Mouse (Mus musculus) heart, embryonic 13.5 days (tissue): Measurements from ENCODE around the gene Lrfn3. TPM values are rescaled to one million over a fixed set of nuclear protein-coding genes. Genes with fewer than 3 reads are reported as not detected.

Experiments
- ATAC-seq: fragments of 200-750 bp; cut with Nextera tagmentation; 2 replicates; pipeline ENCODE4 v1.8.0; 2017; ENCODE audit warnings: moderate TSS enrichment; ENCODE audit not compliant: insufficient number of reproducible peaks, low FRiP score, low TSS enrichment; ENCODE audit errors: extremely low read depth
- H3K27ac ChIP-seq: fragments of 300-500 bp; sonication (generic); replicated peaks from 2 replicates; pipeline ENCODE4 v1.5.1; 2015; ENCODE audit warnings: moderate library complexity, mild to moderate bottlenecking, inconsistent platforms
- H3K27me3 ChIP-seq: fragments of 300-500 bp; sonication (generic); replicated peaks from 2 replicates; pipeline ENCODE4 v1.6.1; 2015; ENCODE audit warnings: mild to moderate bottlenecking, inconsistent platforms
- H3K36me3 ChIP-seq: fragments of 300-500 bp; sonication (generic); 2 replicates; pipeline ENCODE4 v1.6.1; 2015; ENCODE audit warnings: mild to moderate bottlenecking, inconsistent platforms
- H3K4me1 ChIP-seq: fragments of 300-500 bp; sonication (generic); 2 replicates; pipeline ENCODE4 v1.6.1; 2015; ENCODE audit warnings: inconsistent platforms
- H3K4me2 ChIP-seq: fragments of 300-500 bp; sonication (generic); 2 replicates; pipeline ENCODE4 v1.6.1; 2015; ENCODE audit warnings: inconsistent platforms, mild to moderate bottlenecking, moderate library complexity
- H3K4me3 ChIP-seq: fragments of 300-500 bp; sonication (generic); 2 replicates; pipeline ENCODE4 v1.5.1; 2015; ENCODE audit warnings: moderate library complexity, mild to moderate bottlenecking, inconsistent platforms
- H3K9ac ChIP-seq: fragments of 300-500 bp; sonication (generic); 2 replicates; pipeline ENCODE4 v1.6.1; 2015; ENCODE audit warnings: inconsistent platforms, mild to moderate bottlenecking, moderate library complexity
- H3K9me3 ChIP-seq: fragments of 300-500 bp; sonication (generic); 2 replicates; pipeline ENCODE4 v1.6.1; 2016; ENCODE audit warnings: inconsistent platforms
- WGBS: fragments of 180-500 bp; shearing (Covaris S2); methylation state at CpG from one replicate; pipeline ENCODE4 v1.1.7; 2015; ENCODE audit warnings: mixed read lengths; 5-methylcytosine and 5-hydroxymethylcytosine counted together
- polyA plus RNA-seq: library from polyadenylated mRNA; unstranded; fragments of >200 nt; fragmentation: Nextera tagmentation; extraction: Ambion mirVana; gene quantifications from 2 replicates; pipeline ENCODE4 v1.2.1, GENCODE M21; 2015

Gene Lrfn3
- polyA plus RNA-seq, 1 experiment from 2014 or later = 1.9 TPM

DNA sequence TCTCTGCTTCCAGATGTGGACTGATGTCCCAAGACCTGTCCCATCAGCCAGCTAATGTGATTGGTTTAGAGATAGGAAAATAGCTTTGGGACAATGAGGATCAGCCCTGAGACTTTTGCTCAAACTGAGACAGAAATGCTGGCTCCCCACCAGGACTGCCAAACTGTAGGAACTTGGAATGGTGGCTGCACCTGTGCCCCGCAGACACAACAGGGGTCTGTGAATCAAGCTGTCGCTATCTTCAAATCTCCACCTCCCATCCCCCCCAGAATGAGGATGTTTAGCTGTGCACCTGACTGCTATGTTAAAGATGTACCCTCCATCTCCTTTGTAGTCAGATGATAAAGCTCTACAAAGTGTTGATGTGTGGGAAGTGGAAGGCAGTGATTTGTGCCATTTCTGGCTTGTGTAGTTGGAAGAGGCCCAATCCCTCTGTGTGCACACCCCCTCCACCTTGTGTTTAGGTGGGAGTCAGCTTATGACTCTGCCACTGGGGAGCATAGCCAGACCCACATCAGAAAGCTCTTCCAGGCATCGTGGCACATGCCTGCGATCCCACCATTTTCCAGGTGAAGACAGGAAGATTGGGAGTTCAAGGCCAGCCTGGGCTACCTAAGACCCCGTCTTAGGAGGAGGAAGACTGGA, 38.1 kb downstream of the Lrfn3 start:
- no peak for ATAC-seq
- Histone ChIP-seq H3K9ac (no peak overlapping the region), H3K4me3 (no peak overlapping the region), H3K4me2 (no peak overlapping the region), H3K27ac (no peak overlapping the region), H3K27me3 (no peaks in the 10 kb centered on the region), H3K4me1 (peaks cover 38% of the 10 kb centered on the region), H3K9me3 (0 out of 2 replicates have a peak, but pooled peaks cover 4% of the 10 kb centered on the region), H3K36me3 (no peaks in the 10 kb centered on the region)
- WGBS = 79% methylated on average over 5 of the region's 5 CpGs

DNA sequence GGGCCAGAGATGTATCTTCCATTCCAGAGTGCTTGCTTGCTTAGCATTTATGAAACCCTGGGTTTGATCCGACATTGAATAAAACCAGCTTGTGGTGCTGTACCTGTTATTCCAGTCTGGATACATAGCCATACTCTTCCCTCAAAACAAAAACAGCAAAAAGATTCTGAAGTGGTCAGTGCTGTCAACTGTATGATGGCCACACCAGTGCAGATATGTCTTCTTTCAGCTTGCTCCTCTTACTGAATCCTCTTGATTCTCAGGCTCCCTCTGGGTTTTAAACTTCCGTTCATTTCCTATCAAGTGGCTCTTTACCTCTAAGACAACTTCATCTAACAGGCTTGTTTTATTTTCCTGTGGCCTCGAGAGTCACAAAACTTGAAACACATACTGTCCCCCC, 38.8 kb downstream of the Lrfn3 start, which contains the start of gene Sdhaf1:
TSS of gene Sdhaf1 (minus strand) at position 101 of the 400 bp plus-strand sequence.
- ATAC-seq = no peak
- peak within 1 kb of the TSS; percentile 93 for H3K27ac ChIP-seq
- H3K36me3 ChIP-seq = no peaks in the 10 kb centered on the region
- peak within 1 kb of the TSS; percentile 82 for H3K4me3 ChIP-seq
- H3K4me1 ChIP-seq = peaks cover 36% of the 10 kb centered on the region
- 0 out of 2 replicates have a peak, but pooled peaks cover 4% of the 10 kb centered on the region for H3K9me3 ChIP-seq
- WGBS = 70% methylated on average over 3 of the region's 3 CpGs
- no peaks in the 10 kb centered on the region for H3K27me3 ChIP-seq
- H3K4me2 ChIP-seq = peak within 1 kb of the TSS; percentile 92
- H3K9ac ChIP-seq = peak within 1 kb of the TSS; percentile 80

DNA sequence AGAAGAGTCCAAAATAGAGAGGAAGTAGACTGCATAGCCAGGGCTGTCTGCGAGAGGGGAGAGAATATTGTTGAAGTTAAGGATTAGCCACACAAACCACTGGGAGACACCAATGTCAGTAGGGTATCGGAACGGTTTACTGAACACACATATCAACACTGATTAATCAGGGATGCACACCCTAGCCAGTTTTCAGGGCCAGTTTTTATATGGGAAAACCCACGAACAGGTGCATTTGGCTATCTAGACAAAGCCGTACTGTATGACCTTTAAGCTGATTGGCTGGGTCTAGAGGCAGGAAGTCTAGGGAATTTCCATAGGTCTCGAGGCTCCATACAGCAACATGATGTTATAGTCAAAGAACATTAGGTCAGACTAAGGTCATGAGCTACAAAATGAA, 39.7 kb downstream of the Lrfn3 start:
- H3K4me1 ChIP-seq = peaks cover 28% of the 10 kb centered on the region
- H3K9ac ChIP-seq = peak overlapping the region; percentile 80
- peak overlapping the region; percentile 93 for H3K27ac ChIP-seq
- H3K36me3 ChIP-seq = no peaks in the 10 kb centered on the region
- WGBS = 33% methylated on average over 6 of the region's 6 CpGs
- peak overlapping the region; percentile 92 for H3K4me2 ChIP-seq
- H3K27me3 ChIP-seq = no peaks in the 10 kb centered on the region
- no peak for ATAC-seq
- H3K4me3 ChIP-seq = peak overlapping the region; percentile 82
- H3K9me3 ChIP-seq = 0 out of 2 replicates have a peak, but pooled peaks cover 4% of the 10 kb centered on the region

GRCm38 (mm10) chr7:30322285-30322667, 40.3 kb downstream of the Lrfn3 start:
- Histone ChIP-seq H3K9me3 (0 out of 2 replicates have a peak, but pooled peaks cover 4% of the 10 kb centered on the region), H3K4me3 (peak overlapping the region; percentile 82), H3K9ac (peak overlapping the region; percentile 93), H3K27me3 (no peaks in the 10 kb centered on the region), H3K27ac (peak overlapping the region; percentile 93), H3K4me1 (peaks cover 26% of the 10 kb centered on the region), H3K36me3 (no peaks in the 10 kb centered on the region), H3K4me2 (peak overlapping the region; percentile 92)
- peak; percentile 94 for ATAC-seq
- under 1% methylated on average over 20 of the region's 20 CpGs for WGBS

- WGBS = under 1% methylated on average over 63 of the region's 63 CpGs
- Histone ChIP-seq H3K9ac (peak within 1 kb of the TSS; percentile 93), H3K4me2 (peak within 1 kb of the TSS; percentile 92), H3K27ac (peak within 1 kb of the TSS; percentile 93), H3K9me3 (0 out of 2 replicates have a peak, but pooled peaks cover 4% of the 10 kb centered on the region), H3K4me3 (peak within 1 kb of the TSS; percentile 82), H3K36me3 (peaks cover 3% of the 10 kb centered on the region; the same call in 1 of the 2 replicates), H3K27me3 (no peaks in the 10 kb centered on the region), H3K4me1 (peaks cover 21% of the 10 kb centered on the region)
- peak; percentile 12; the same call in 1 of the 2 replicates for ATAC-seq
Measured at GRCm38 (mm10) chr7:30321539-30322284, 40.9 kb downstream of the Lrfn3 start, which contains the start of gene E130208F15Rik. TSS of gene E130208F15Rik (plus strand) at chr7:30321740.

- Histone ChIP-seq H3K4me3 (peak overlapping the region; percentile 82), H3K36me3 (peaks cover 4% of the 10 kb centered on the region; the same call in 1 of the 2 replicates), H3K9me3 (0 out of 2 replicates have a peak, but pooled peaks cover 4% of the 10 kb centered on the region), H3K27ac (no peak overlapping the region), H3K27me3 (no peaks in the 10 kb centered on the region), H3K4me2 (peak overlapping the region; percentile 92), H3K4me1 (peaks cover 21% of the 10 kb centered on the region), H3K9ac (peak overlapping the region; percentile 93)
- 78% methylated on average over 2 of the region's 2 CpGs for WGBS
- no peak for ATAC-seq
Measured at GRCm38 (mm10) chr7:30320946-30321345, 41.6 kb downstream of the Lrfn3 start.

GRCm38 (mm10) chr7:30318142-30318541, 44.4 kb downstream of the Lrfn3 start:
- Histone ChIP-seq H3K9ac (no peak overlapping the region), H3K9me3 (no peaks in the 10 kb centered on the region), H3K4me1 (peaks cover 29% of the 10 kb centered on the region), H3K4me3 (no peak overlapping the region), H3K4me2 (no peak overlapping the region), H3K27me3 (no peaks in the 10 kb centered on the region), H3K36me3 (peaks cover 4% of the 10 kb centered on the region; the same call in 1 of the 2 replicates), H3K27ac (no peak overlapping the region)
- ATAC-seq = no peak
- 87% methylated on average over 3 of the region's 3 CpGs for WGBS

DNA sequence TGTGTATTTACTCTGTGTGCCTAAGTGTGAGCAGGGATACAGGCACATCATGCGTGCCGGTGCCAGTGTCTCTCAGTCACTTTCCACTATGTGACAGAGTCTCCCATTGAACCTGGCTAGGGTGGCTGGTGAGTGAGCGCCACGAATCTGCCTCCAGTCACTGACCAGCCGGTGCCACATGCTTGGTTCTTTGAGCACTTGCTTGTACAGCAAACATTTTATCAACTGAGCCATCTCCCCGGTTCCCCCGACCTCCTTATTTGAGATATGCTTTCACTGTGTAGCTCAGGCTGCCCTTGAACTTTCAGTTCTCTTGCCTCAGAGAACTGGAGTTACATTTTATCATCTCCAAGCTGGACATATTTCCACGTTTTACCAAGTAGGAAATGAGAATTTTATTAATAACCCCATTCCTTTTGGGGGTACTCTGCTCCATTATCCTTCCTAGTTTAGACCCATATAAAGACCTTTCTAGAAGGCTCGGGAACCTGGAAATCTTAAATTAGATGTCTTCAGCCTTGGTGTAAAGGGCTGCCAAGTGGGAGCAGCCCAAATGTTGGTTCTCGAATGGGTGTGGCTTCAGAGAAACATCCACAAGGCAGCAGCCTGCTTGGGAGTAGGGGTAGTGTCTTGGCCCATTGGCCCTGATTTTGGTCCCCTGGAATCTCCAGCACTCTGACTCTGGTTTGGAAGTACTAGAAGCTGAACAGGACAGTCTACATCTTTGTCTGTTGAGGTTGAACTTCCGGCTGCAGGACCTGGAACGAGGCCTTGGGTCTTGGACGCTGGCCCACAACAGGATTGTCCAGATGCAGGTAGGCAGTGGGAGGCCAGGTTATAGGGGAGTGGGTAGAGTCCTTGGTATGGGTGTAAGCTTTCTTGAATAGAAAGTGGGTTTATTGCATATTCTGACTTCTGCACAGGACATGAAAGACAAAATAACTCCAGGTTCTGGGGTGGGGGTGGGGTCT, 46.7 kb downstream of the Lrfn3 start:
- Histone ChIP-seq H3K4me2 (peak overlapping the region; percentile 68), H3K36me3 (peaks cover 22% of the 10 kb centered on the region), H3K9me3 (no peaks in the 10 kb centered on the region), H3K27ac (no peak overlapping the region), H3K27me3 (no peaks in the 10 kb centered on the region), H3K4me3 (peak overlapping the region; percentile 50), H3K4me1 (peaks cover 15% of the 10 kb centered on the region), H3K9ac (no peak overlapping the region)
- ATAC-seq = no peak
- WGBS = 70% methylated on average over 13 of the region's 13 CpGs

- H3K4me3 ChIP-seq = peak within 1 kb of the TSS; percentile 50
- peaks cover 27% of the 10 kb centered on the region for H3K36me3 ChIP-seq
- peak within 1 kb of the TSS; percentile 78 for H3K9ac ChIP-seq
Measured at GRCm38 (mm10) chr7:30314721-30315155, 47.8 kb downstream of the Lrfn3 start, which contains the start of gene Syne4. TSS of gene Syne4 (plus strand) at chr7:30314807.

DNA sequence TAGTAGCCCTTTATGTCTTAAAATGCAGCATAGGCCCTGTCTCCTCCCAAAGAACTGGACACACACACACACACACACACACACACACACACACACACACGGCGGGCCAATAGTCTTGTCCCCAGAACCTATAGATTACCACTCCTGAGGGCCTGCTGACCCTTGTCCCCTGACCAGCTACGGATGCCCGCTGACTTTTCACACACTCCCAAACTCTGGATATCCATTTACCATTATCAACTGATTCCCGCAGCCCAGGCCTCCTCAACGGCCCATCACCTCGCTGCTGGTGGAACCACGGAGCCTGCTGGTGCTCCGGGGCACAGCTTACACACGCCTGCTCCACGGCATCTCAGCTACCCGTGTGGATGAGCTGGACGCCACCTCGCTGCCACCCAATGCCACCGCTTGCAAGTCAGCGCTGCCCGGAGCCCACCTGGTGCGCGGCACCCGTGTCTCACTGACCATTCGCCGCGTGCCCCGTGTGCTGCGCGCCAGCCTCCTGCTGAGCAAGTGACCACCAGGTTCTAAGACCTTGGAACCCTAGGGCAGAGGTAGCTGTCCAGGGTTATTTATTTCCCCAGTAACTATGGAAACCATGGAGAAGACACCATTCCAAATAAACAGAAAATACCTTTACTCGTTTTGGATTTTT, 48.8 kb downstream of the Lrfn3 start:
- Histone ChIP-seq H3K9ac (0 out of 2 replicates have a peak overlapping the region, but pooled peaks have one; percentile 14), H3K27ac (no peak overlapping the region), H3K9me3 (no peaks in the 10 kb centered on the region), H3K36me3 (peaks cover 27% of the 10 kb centered on the region), H3K4me2 (0 out of 2 replicates have a peak overlapping the region, but pooled peaks have one; percentile 16), H3K27me3 (no peaks in the 10 kb centered on the region), H3K4me1 (peaks cover 24% of the 10 kb centered on the region), H3K4me3 (no peak overlapping the region)
- 32% methylated on average over 27 of the region's 27 CpGs for WGBS
- no peak for ATAC-seq

More at GRCm38 (mm10) chr7:30314721-30315155, 47.8 kb downstream of the Lrfn3 start, which contains the start of gene Syne4:
- Histone ChIP-seq H3K4me1 (peaks cover 17% of the 10 kb centered on the region), H3K27me3 (no peaks in the 10 kb centered on the region), H3K27ac (no peak within 1 kb of the TSS), H3K4me2 (peak within 1 kb of the TSS; percentile 68), H3K9me3 (no peaks in the 10 kb centered on the region)
- ATAC-seq = no peak; the same call in 1 of the 2 replicates
- under 1% methylated on average over 9 of the region's 9 CpGs for WGBS
